In genomic region chr6:25767552-25767951, GRCm38 (mm10) we compare ENCODE assay signal across 19 mouse cellular contexts. TPM values are rescaled to one million over a fixed set of nuclear protein-coding genes. Genes with fewer than 3 reads are reported as not detected.
DNase-seq lines count a peak whose midpoint lies in the region; ATAC-seq and TF ChIP-seq lines count a peak whose summit lies in the region.
"Had no signal": no experiment of that assay in that cellular context is flagged by ENCODE, and none has a peak within 500 bp of the region (broad histone marks: within the 10 kb centered on the region; RNA-seq: fewer than 3 reads in every experiment).

No protein-coding gene starts in this region.

- no peak overlapping the region for H3K9ac ChIP-seq in forebrain, embryonic 13.5 days
- H3K9ac ChIP-seq in forebrain, embryonic 11.5 days (ENCODE audit: low read length), result no peak overlapping the region
- H3K9ac ChIP-seq in midbrain, postnatal 0 days (replicated peaks; ENCODE audit: low read length, poor library complexity, severe bottlenecking), result no peak overlapping the region; the same call in 1 of the 2 replicates
- H3K9ac ChIP-seq: heart, embryonic 13.5 days; kidney, embryonic 15.5 days; limb, embryonic 12.5 days; liver, embryonic 13.5 days; lung, embryonic 15.5 days had no signal

- no peaks in the 10 kb centered on the region for H3K27me3 ChIP-seq in forebrain, embryonic 13.5 days
- no peaks in the 10 kb centered on the region for H3K27me3 ChIP-seq in forebrain, embryonic 11.5 days (ENCODE audit: control insufficient read depth, insufficient read depth, low read length)
- H3K27me3 ChIP-seq in midbrain, embryonic 10.5 days (ENCODE audit: low read depth, poor library complexity, severe bottlenecking), result no peaks in the 10 kb centered on the region
- H3K27me3 ChIP-seq in midbrain, postnatal 0 days (ENCODE audit: insufficient read depth, low read length), result no peaks in the 10 kb centered on the region
- H3K27me3 ChIP-seq: heart, embryonic 13.5 days; kidney, embryonic 15.5 days; limb, embryonic 12.5 days; liver, embryonic 13.5 days; lung, embryonic 15.5 days had no signal

- H3K4me3 ChIP-seq in forebrain, embryonic 13.5 days, result no peak overlapping the region
- no peak overlapping the region for H3K4me3 ChIP-seq in forebrain, embryonic 11.5 days (ENCODE audit: low read depth, low read length)
- H3K4me3 ChIP-seq in midbrain, embryonic 10.5 days, result no peak overlapping the region
- no peak overlapping the region for H3K4me3 ChIP-seq in midbrain, postnatal 0 days (ENCODE audit: low read depth, low read length)
- H3K4me3 ChIP-seq: embryonic facial prominence, embryonic 10.5 days; gastrocnemius, adult 2 months; heart, embryonic 13.5 days; kidney, embryonic 15.5 days; limb, embryonic 12.5 days; liver, embryonic 13.5 days; lung, embryonic 15.5 days had no signal

- H3K9me3 ChIP-seq in forebrain, embryonic 13.5 days (replicated peaks), result no peaks in the 10 kb centered on the region
- no peaks in the 10 kb centered on the region for H3K9me3 ChIP-seq in forebrain, embryonic 11.5 days (ENCODE audit: control insufficient read depth, low read length)
- H3K9me3 ChIP-seq in midbrain, embryonic 10.5 days (replicated peaks), result no peaks in the 10 kb centered on the region
- H3K9me3 ChIP-seq in midbrain, postnatal 0 days (ENCODE audit: low read length), result no peaks in the 10 kb centered on the region
- H3K9me3 ChIP-seq: embryonic facial prominence, embryonic 10.5 days; G1E; heart, embryonic 13.5 days; kidney, embryonic 15.5 days; limb, embryonic 12.5 days; liver, embryonic 13.5 days; lung, embryonic 15.5 days had no signal

- 0 out of 2 replicates have a peak, but pooled peaks have one; percentile 30 for ATAC-seq in forebrain, embryonic 13.5 days
- no peak for ATAC-seq in forebrain, embryonic 11.5 days (replicated peaks; ENCODE audit: low FRiP score)
- 0 out of 2 replicates have a peak, but pooled peaks have one; percentile 55 for ATAC-seq in midbrain, postnatal 0 days (ENCODE audit: low FRiP score)

- no peak for TF ChIP-seq CTCF in midbrain, postnatal 0 days (IDR thresholded peaks at IDR 0.05)

- no peak for DNase-seq in forebrain, embryonic 11.5 days (ENCODE audit: low spot score)
- peak; percentile 7 for DNase-seq in R1 (ENCODE audit: low read depth, low spot score)
- DNase-seq in midbrain, embryonic 10.5 days (ENCODE audit: low spot score), result no peak
- DNase-seq in midbrain, postnatal 0 days (ENCODE audit: low spot score), result peak; percentile 4
- DNase-seq in kidney, adult 18-20 months, result no peak
- no peak for DNase-seq in kidney, adult 9 months
- DNase-seq in layer of hippocampus, adult 9-11 months, result no peak
- DNase-seq: adrenal gland, postnatal 25 days; gastrocnemius, adult 2 months; liver, embryonic 13.5 days; lung, postnatal 4 days; thymus, postnatal 4 days had no signal

- no peak overlapping the region for H3K4me2 ChIP-seq in forebrain, embryonic 13.5 days
- H3K4me2 ChIP-seq in forebrain, embryonic 11.5 days (ENCODE audit: low read depth, low read length, severe bottlenecking), result no peak overlapping the region
- peak overlapping the region; percentile 42; the same call in 1 of the 2 replicates for H3K4me2 ChIP-seq in midbrain, postnatal 0 days (ENCODE audit: low read depth, low read length, poor library complexity, severe bottlenecking)
- H3K4me2 ChIP-seq: heart, embryonic 13.5 days; kidney, embryonic 15.5 days; limb, embryonic 12.5 days; liver, embryonic 13.5 days; lung, embryonic 15.5 days had no signal

- peaks cover 38% of the 10 kb centered on the region for H3K36me3 ChIP-seq in forebrain, embryonic 13.5 days (ENCODE audit: poor library complexity, severe bottlenecking)
- no peaks in the 10 kb centered on the region; the same call in 1 of the 2 replicates for H3K36me3 ChIP-seq in forebrain, embryonic 11.5 days (ENCODE audit: control insufficient read depth, insufficient read depth, low read length)
- peaks cover 71% of the 10 kb centered on the region for H3K36me3 ChIP-seq in midbrain, embryonic 10.5 days
- H3K36me3 ChIP-seq in midbrain, postnatal 0 days (ENCODE audit: insufficient read depth, low read length), result 0 out of 2 replicates have a peak, but pooled peaks cover 5% of the 10 kb centered on the region

- no peaks in the 10 kb centered on the region for H3K4me1 ChIP-seq in forebrain, embryonic 13.5 days
- H3K4me1 ChIP-seq in forebrain, embryonic 11.5 days (replicated peaks; ENCODE audit: control insufficient read depth, insufficient read depth, low read length), result no peaks in the 10 kb centered on the region
- no peaks in the 10 kb centered on the region for H3K4me1 ChIP-seq in midbrain, embryonic 10.5 days
- H3K4me1 ChIP-seq in midbrain, postnatal 0 days (ENCODE audit: insufficient read depth, low read length), result no peaks in the 10 kb centered on the region
- H3K4me1 ChIP-seq: embryonic facial prominence, embryonic 10.5 days; heart, embryonic 13.5 days; kidney, embryonic 15.5 days; limb, embryonic 12.5 days; liver, embryonic 13.5 days; lung, embryonic 15.5 days had no signal

- H3K27ac ChIP-seq in forebrain, embryonic 13.5 days, result no peak overlapping the region
- H3K27ac ChIP-seq in forebrain, embryonic 11.5 days (ENCODE audit: low read depth, low read length), result no peak overlapping the region
- 0 out of 2 replicates have a peak overlapping the region, but pooled peaks have one; percentile 9 for H3K27ac ChIP-seq in midbrain, embryonic 10.5 days (replicated peaks)
- no peak overlapping the region for H3K27ac ChIP-seq in midbrain, postnatal 0 days (ENCODE audit: low read depth, low read length)
- H3K27ac ChIP-seq: embryonic facial prominence, embryonic 10.5 days; gastrocnemius, adult 2 months; heart, embryonic 13.5 days; kidney, embryonic 15.5 days; limb, embryonic 12.5 days; liver, embryonic 13.5 days; lung, embryonic 15.5 days had no signal

- 88% methylated on average over 8 of the region's 8 CpGs for WGBS in forebrain, embryonic 13.5 days
- whole genome bisulfite sequencing in forebrain, embryonic 11.5 days, result 89% methylated on average over 8 of the region's 8 CpGs
- 94% methylated on average over 8 of the region's 8 CpGs for WGBS in midbrain, embryonic 10.5 days
- WGBS in midbrain, postnatal 0 days, result 64% methylated on average over 8 of the region's 8 CpGs

RNA-seq across cellular contexts. Expression of gene Pot1a, which starts 41.5 kb away (rescaled TPM):
- polyA plus RNA-seq in forebrain, embryonic 13.5 days (2015; fragmentation: Nextera tagmentation; extraction: Ambion mirVana), result 34.9 and 38.2 TPM in 2 replicates
- polyA plus RNA-seq in forebrain, embryonic 11.5 days (2014; fragmentation: Nextera tagmentation; extraction: Ambion mirVana), result 45.9 and 50.7 TPM in 2 replicates
- 39.6 and 44.9 TPM in 2 replicates for polyA plus RNA-seq in midbrain, embryonic 10.5 days (2016; fragmentation: Nextera tagmentation; extraction: Ambion mirVana)
- total RNA-seq in midbrain, postnatal 0 days (2014; rRNA removed), result 19.9 and 25.5 TPM in 2 replicates
- polyA plus RNA-seq in midbrain, postnatal 0 days (2015; fragmentation: Nextera tagmentation; extraction: Ambion mirVana), result 15.7 and 16.4 TPM in 2 replicates

Comparison
In these comparisons a context has a peak if more than half of its experiments do, and no peak if none do; other contexts are left out.
1. DNase-seq: peak in R1 (single experiment) and midbrain, postnatal 0 days (single experiment); none in forebrain, embryonic 11.5 days (single experiment), midbrain, embryonic 10.5 days (single experiment), kidney, adult 18-20 months (single experiment), kidney, adult 9 months (single experiment) and layer of hippocampus, adult 9-11 months (single experiment).